Mouse (Mus musculus) ES-Bruce4 (cell line): ENCODE measurements at regions not wholly inside any gene's neighbourhood (a gene's known extent, or its start where the extent isn't known, plus 50 kb on each side); places are given as distances from the start of the nearest gene placed in this dataset.

Experiments used
- CTCF ChIP-seq: IDR thresholded peaks from one replicate; pipeline ENCODE4 v1.8.1; 2011; ENCODE audit warnings: low read depth, low read length
- EP300 ChIP-seq: IDR thresholded peaks from 2 replicates; pipeline ENCODE4 v1.6.1; 2011; ENCODE audit warnings: low read depth, low read length; ENCODE audit not compliant: insufficient read depth
- POLR2A ChIP-seq: IDR thresholded peaks from one replicate; pipeline ENCODE4 v1.8.1; 2011; ENCODE audit warnings: low read length; ENCODE audit not compliant: insufficient read depth

DNA sequence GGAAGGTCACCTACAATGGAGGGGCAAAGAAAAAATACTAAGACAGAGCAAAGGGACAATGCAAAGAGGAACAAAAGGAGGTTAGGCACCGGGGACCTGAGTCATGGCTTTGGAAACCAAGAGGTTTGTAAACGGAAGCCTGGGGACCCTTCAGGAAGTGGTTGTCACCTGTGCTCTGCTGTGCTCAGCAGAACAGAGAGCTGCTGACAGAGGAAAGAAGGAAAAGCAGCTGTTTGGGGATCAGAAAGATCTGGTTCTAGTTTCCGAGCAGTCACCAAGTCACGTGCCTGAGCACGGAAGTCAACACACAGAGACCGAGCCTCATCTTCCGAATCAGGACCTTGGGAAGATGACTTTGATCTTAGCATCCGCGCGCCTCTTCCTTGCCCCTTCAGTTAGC is 94.0 kb downstream of the Rap2a start:
- TF ChIP-seq CTCF: no peak
- TF ChIP-seq POLR2A: no peak
- TF ChIP-seq EP300: no peak
